Mouse (Mus musculus) liver, embryonic 15.5 days (tissue): Measurements from ENCODE around the gene Tspan18. TPM values are rescaled to one million over a fixed set of nuclear protein-coding genes. Genes with fewer than 3 reads are reported as not detected.

Experiments used
- ATAC-seq: fragments of 200-750 bp; cut with Nextera tagmentation; 2 replicates; pipeline ENCODE4 v1.8.0; 2017; ENCODE audit warnings: moderate number of reproducible peaks, mild to moderate bottlenecking, moderate library complexity; ENCODE audit not compliant: insufficient read depth
- H3K27ac ChIP-seq: fragments of 300-500 bp; sonication (generic); replicated peaks from 2 replicates; pipeline ENCODE4 v1.5.1; 2015; ENCODE audit warnings: mild to moderate bottlenecking, inconsistent platforms
- H3K27me3 ChIP-seq: fragments of 300-500 bp; sonication (generic); 2 replicates; pipeline ENCODE4 v1.6.1; 2015; ENCODE audit warnings: mild to moderate bottlenecking, inconsistent platforms
- H3K36me3 ChIP-seq: fragments of 300-500 bp; sonication (generic); replicated peaks from 2 replicates; pipeline ENCODE4 v1.6.1; 2015; ENCODE audit warnings: moderate library complexity, mild to moderate bottlenecking, inconsistent platforms
- H3K4me1 ChIP-seq: fragments of 300-500 bp; sonication (generic); replicated peaks from 2 replicates; pipeline ENCODE4 v1.6.1; 2015; ENCODE audit warnings: inconsistent platforms
- H3K4me2 ChIP-seq: fragments of 300-500 bp; sonication (generic); 2 replicates; pipeline ENCODE4 v1.6.1; 2015; ENCODE audit warnings: moderate library complexity, mild to moderate bottlenecking, inconsistent platforms
- H3K4me3 ChIP-seq: fragments of 300-500 bp; sonication (generic); replicated peaks from 2 replicates; pipeline ENCODE4 v1.5.1; 2015; ENCODE audit warnings: mild to moderate bottlenecking, inconsistent platforms
- H3K9ac ChIP-seq: fragments of 300-500 bp; sonication (generic); 2 replicates; pipeline ENCODE4 v1.6.1; 2015; ENCODE audit warnings: moderate library complexity, mild to moderate bottlenecking, inconsistent platforms
- H3K9me3 ChIP-seq: fragments of 300-500 bp; sonication (generic); replicated peaks from 2 replicates; pipeline ENCODE4 v1.6.1; 2016; ENCODE audit warnings: inconsistent platforms
- WGBS: fragments of 180-500 bp; shearing (Covaris S2); methylation state at CpG from one replicate; pipeline ENCODE4 v1.1.7; 2015; ENCODE audit warnings: mixed read lengths; ENCODE audit not compliant: insufficient replicate concordance; 5-methylcytosine and 5-hydroxymethylcytosine counted together
- polyA plus RNA-seq: library from polyadenylated mRNA; unstranded; fragments of >200 nt; fragmentation: Nextera tagmentation; extraction: Ambion mirVana; gene quantifications from 2 replicates; pipeline ENCODE4 v1.2.1, GENCODE M21; 2015

Tspan18 gene
- 2.7 TPM in 2 replicates for polyA plus RNA-seq

GRCm38 (mm10) chr2:93333817-93334731, at the start of gene Tspan18:
Gene Tspan18, minus strand, starts transcription at chr2:93334505.
- Histone ChIP-seq H3K9me3 (no peaks in the 10 kb centered on the region), H3K27me3 (peaks cover 77% of the 10 kb centered on the region), H3K27ac (no peak within 1 kb of the TSS), H3K4me3 (peak within 1 kb of the TSS; percentile 64), H3K36me3 (no peaks in the 10 kb centered on the region), H3K9ac (peak within 1 kb of the TSS; percentile 50), H3K4me1 (peaks cover 19% of the 10 kb centered on the region), H3K4me2 (peak within 1 kb of the TSS; percentile 99)
- WGBS = under 1% methylated on average over 95 of the region's 95 CpGs
- ATAC-seq = peak; percentile 86

- no peaks in the 10 kb centered on the region for H3K9me3 ChIP-seq
- no peak overlapping the region for H3K4me3 ChIP-seq
- H3K27me3 ChIP-seq = no peaks in the 10 kb centered on the region; the same call in 1 of the 2 replicates
- no peaks in the 10 kb centered on the region for H3K4me1 ChIP-seq
- H3K27ac ChIP-seq = no peak overlapping the region
- H3K9ac ChIP-seq = no peak overlapping the region
- no peaks in the 10 kb centered on the region for H3K36me3 ChIP-seq
- WGBS = 64% methylated on average over 5 of the region's 5 CpGs
- ATAC-seq = no peak
- H3K4me2 ChIP-seq = no peak overlapping the region
Measured at GRCm38 (mm10) chr2:93383831-93384230, 49.5 kb upstream of the Tspan18 start.

- 26% methylated on average over 2 of the region's 2 CpGs for WGBS
- no peaks in the 10 kb centered on the region for H3K9me3 ChIP-seq
- no peaks in the 10 kb centered on the region for H3K27me3 ChIP-seq
- no peaks in the 10 kb centered on the region for H3K36me3 ChIP-seq
- H3K27ac ChIP-seq = no peak overlapping the region
- H3K9ac ChIP-seq = no peak overlapping the region
- no peak overlapping the region for H3K4me2 ChIP-seq
- no peak overlapping the region for H3K4me3 ChIP-seq
- ATAC-seq = no peak
- no peaks in the 10 kb centered on the region for H3K4me1 ChIP-seq
Measured at GRCm38 (mm10) chr2:93380680-93381089, 46.4 kb upstream of the Tspan18 start.

GRCm38 (mm10) chr2:93377797-93378196, 43.5 kb upstream of the Tspan18 start:
- no peak overlapping the region for H3K4me3 ChIP-seq
- no peaks in the 10 kb centered on the region for H3K36me3 ChIP-seq
- H3K4me2 ChIP-seq = no peak overlapping the region
- ATAC-seq = no peak
- H3K9ac ChIP-seq = no peak overlapping the region
- H3K9me3 ChIP-seq = no peaks in the 10 kb centered on the region
- no peak overlapping the region for H3K27ac ChIP-seq
- WGBS = 67% methylated on average over 15 of the region's 15 CpGs
- H3K27me3 ChIP-seq = no peaks in the 10 kb centered on the region
- H3K4me1 ChIP-seq = no peaks in the 10 kb centered on the region

GRCm38 (mm10) chr2:93377157-93377556, 42.9 kb upstream of the Tspan18 start:
- no peaks in the 10 kb centered on the region for H3K36me3 ChIP-seq
- no peaks in the 10 kb centered on the region for H3K27me3 ChIP-seq
- H3K9me3 ChIP-seq = no peaks in the 10 kb centered on the region
- H3K4me1 ChIP-seq = no peaks in the 10 kb centered on the region
- H3K4me3 ChIP-seq = no peak overlapping the region
- 73% methylated on average over 3 of the region's 3 CpGs for WGBS
- H3K9ac ChIP-seq = no peak overlapping the region
- ATAC-seq = no peak
- H3K4me2 ChIP-seq = no peak overlapping the region
- no peak overlapping the region for H3K27ac ChIP-seq

- no peak overlapping the region for H3K4me3 ChIP-seq
- no peak overlapping the region for H3K27ac ChIP-seq
- no peak overlapping the region for H3K4me2 ChIP-seq
- H3K4me1 ChIP-seq = no peaks in the 10 kb centered on the region
- WGBS = 77% methylated on average over 10 of the region's 10 CpGs
- H3K36me3 ChIP-seq = no peaks in the 10 kb centered on the region
- H3K9me3 ChIP-seq = no peaks in the 10 kb centered on the region
- ATAC-seq = no peak
- peaks cover 15% of the 10 kb centered on the region for H3K27me3 ChIP-seq
- H3K9ac ChIP-seq = no peak overlapping the region
Measured at GRCm38 (mm10) chr2:93372872-93373271, 38.6 kb upstream of the Tspan18 start.

GRCm38 (mm10) chr2:93372097-93372571, 37.8 kb upstream of the Tspan18 start:
- H3K4me2 ChIP-seq = no peak overlapping the region
- no peaks in the 10 kb centered on the region for H3K36me3 ChIP-seq
- H3K9me3 ChIP-seq = no peaks in the 10 kb centered on the region
- H3K27ac ChIP-seq = no peak overlapping the region
- WGBS = 11% methylated on average over 6 of the region's 6 CpGs
- H3K27me3 ChIP-seq = peaks cover 18% of the 10 kb centered on the region
- no peak for ATAC-seq
- H3K9ac ChIP-seq = no peak overlapping the region
- no peaks in the 10 kb centered on the region for H3K4me1 ChIP-seq
- no peak overlapping the region for H3K4me3 ChIP-seq

- no peak overlapping the region for H3K27ac ChIP-seq
- no peak overlapping the region for H3K4me3 ChIP-seq
- peaks cover 27% of the 10 kb centered on the region for H3K27me3 ChIP-seq
- no peak for ATAC-seq
- no peak overlapping the region for H3K9ac ChIP-seq
- H3K36me3 ChIP-seq = no peaks in the 10 kb centered on the region
- H3K4me2 ChIP-seq = no peak overlapping the region
- no peaks in the 10 kb centered on the region for H3K9me3 ChIP-seq
- 21% methylated on average over 8 of the region's 8 CpGs for WGBS
- H3K4me1 ChIP-seq = no peaks in the 10 kb centered on the region
Measured at GRCm38 (mm10) chr2:93368954-93369353, 34.6 kb upstream of the Tspan18 start.

- Histone ChIP-seq H3K9me3 (no peaks in the 10 kb centered on the region), H3K4me2 (no peak overlapping the region), H3K36me3 (no peaks in the 10 kb centered on the region), H3K9ac (no peak overlapping the region), H3K4me1 (no peaks in the 10 kb centered on the region), H3K27me3 (peaks cover 27% of the 10 kb centered on the region), H3K27ac (no peak overlapping the region), H3K4me3 (no peak overlapping the region)
- no peak for ATAC-seq
- 62% methylated on average over 6 of the region's 6 CpGs for WGBS
Measured at GRCm38 (mm10) chr2:93367962-93368361, 33.7 kb upstream of the Tspan18 start.

- Histone ChIP-seq H3K27me3 (peaks cover 27% of the 10 kb centered on the region), H3K4me2 (no peak overlapping the region), H3K27ac (no peak overlapping the region), H3K9me3 (no peaks in the 10 kb centered on the region), H3K4me1 (peaks cover 14% of the 10 kb centered on the region), H3K36me3 (no peaks in the 10 kb centered on the region), H3K9ac (no peak overlapping the region), H3K4me3 (no peak overlapping the region)
- no peak for ATAC-seq
- WGBS = 59% methylated on average over 9 of the region's 9 CpGs
Measured at GRCm38 (mm10) chr2:93365411-93365810, 31.1 kb upstream of the Tspan18 start.

- Histone ChIP-seq H3K4me3 (no peak overlapping the region), H3K9ac (no peak overlapping the region), H3K27me3 (peaks cover 27% of the 10 kb centered on the region), H3K9me3 (no peaks in the 10 kb centered on the region), H3K27ac (no peak overlapping the region), H3K36me3 (no peaks in the 10 kb centered on the region), H3K4me1 (peaks cover 18% of the 10 kb centered on the region), H3K4me2 (no peak overlapping the region)
- ATAC-seq = no peak
- WGBS = 55% methylated on average over 2 of the region's 2 CpGs
Measured at GRCm38 (mm10) chr2:93364951-93365350, 30.6 kb upstream of the Tspan18 start.
